ENCODE assay signal across 8 mouse cellular contexts in the genomic region with DNA sequence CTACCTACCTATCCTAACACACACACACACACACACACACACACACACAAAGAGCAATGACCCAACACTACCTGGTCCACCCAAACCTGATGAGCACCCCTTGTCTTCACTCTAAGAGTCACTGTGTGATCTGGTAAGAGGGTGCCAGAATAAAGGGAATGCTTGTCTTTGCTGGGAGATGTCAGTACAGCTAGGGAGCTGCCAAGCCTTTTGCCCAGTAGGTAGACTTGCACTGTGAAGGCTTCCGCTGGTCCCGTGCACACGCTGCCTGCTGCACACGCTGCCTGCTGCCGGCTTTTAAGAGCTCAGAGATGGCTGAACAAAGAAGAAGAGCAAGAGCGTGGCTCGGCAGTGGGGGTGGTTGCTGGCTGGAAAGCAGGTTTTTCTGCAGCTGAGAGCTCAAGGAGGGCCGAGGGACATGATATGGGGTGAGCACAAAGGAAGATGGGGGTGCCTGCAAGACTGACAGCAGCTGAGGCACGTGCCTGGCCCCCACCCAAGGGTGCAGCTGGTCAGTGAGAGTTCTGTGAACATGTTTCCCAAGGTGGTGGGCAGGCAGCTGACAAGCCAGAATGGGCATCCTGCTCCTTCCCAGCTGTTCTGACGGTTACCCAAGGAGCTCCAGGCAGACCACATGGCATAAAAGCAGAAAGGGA. TPM values are rescaled to one million over a fixed set of nuclear protein-coding genes. Genes with fewer than 3 reads are reported as not detected.
DNase-seq lines count a peak whose midpoint lies in the region; ATAC-seq and TF ChIP-seq lines count a peak whose summit lies in the region.

No protein-coding gene starts in this region.

- peaks cover 71% of the 10 kb centered on the region for H3K4me1 ChIP-seq in neural tube, embryonic 11.5 days (ENCODE audit: control insufficient read depth, insufficient read depth, low read length)
- peaks cover 32% of the 10 kb centered on the region for H3K4me1 ChIP-seq in cortical plate, adult 2 months (ENCODE audit: control insufficient read depth, insufficient read depth, low read length)
- peaks cover 51% of the 10 kb centered on the region for H3K4me1 ChIP-seq in heart, postnatal 0 days (ENCODE audit: control insufficient read depth, insufficient read depth)
- peaks cover 50% of the 10 kb centered on the region for H3K4me1 ChIP-seq in midbrain, embryonic 16.5 days (ENCODE audit: control insufficient read depth, insufficient read depth, low read length)

- H3K27ac ChIP-seq in neural tube, embryonic 11.5 days (ENCODE audit: low read depth, low read length) = peak overlapping the region; percentile 99
- peak overlapping the region; percentile 92 for H3K27ac ChIP-seq in cortical plate, adult 2 months (ENCODE audit: insufficient read depth, low read length)
- H3K27ac ChIP-seq in heart, postnatal 0 days (ENCODE audit: low read depth) = peak overlapping the region; percentile 87
- H3K27ac ChIP-seq in midbrain, embryonic 16.5 days (ENCODE audit: low read length) = peak overlapping the region; percentile 81

- peak; percentile 68 for DNase-seq in neural tube, embryonic 11.5 days (ENCODE audit: low spot score)
- no peak for DNase-seq in neural tube, embryonic 10.5 days (ENCODE audit: extremely low spot score, low spot score)
- no peak for DNase-seq in heart, postnatal 0 days (ENCODE audit: low spot score)
- peak; percentile 80 to 93 for DNase-seq in left cerebral cortex, adult 9 months (ENCODE audit: low spot score in 2 of 2)
- DNase-seq in thymus, postnatal 25 days = peak; percentile 73
- DNase-seq in yolk sac, embryonic 10.5 days (ENCODE audit: low spot score) = no peak

- peak; percentile 4 for ATAC-seq in neural tube, embryonic 11.5 days (ENCODE audit: insufficient read depth, low FRiP score, low TSS enrichment)
- ATAC-seq in heart, postnatal 0 days (ENCODE audit: insufficient read depth, low read depth) = 0 out of 2 replicates have a peak, but pooled peaks have one; percentile 2
- ATAC-seq in midbrain, embryonic 16.5 days = peak; percentile 50

- H3K9ac ChIP-seq in neural tube, embryonic 11.5 days (ENCODE audit: low read length) = peak overlapping the region; percentile 70
- no peak overlapping the region for H3K9ac ChIP-seq in heart, postnatal 0 days (replicated peaks; ENCODE audit: low read depth, low read length)
- H3K9ac ChIP-seq in midbrain, embryonic 16.5 days (ENCODE audit: low read depth, low read length) = peak overlapping the region; percentile 43

- H3K9me3 ChIP-seq in neural tube, embryonic 11.5 days (ENCODE audit: control insufficient read depth, low read length) = no peaks in the 10 kb centered on the region
- no peaks in the 10 kb centered on the region for H3K9me3 ChIP-seq in heart, postnatal 0 days (replicated peaks; ENCODE audit: control insufficient read depth, low read length)
- H3K9me3 ChIP-seq in midbrain, embryonic 16.5 days (replicated peaks; ENCODE audit: control insufficient read depth, low read length, poor library complexity, severe bottlenecking) = no peaks in the 10 kb centered on the region

- 6% methylated on average over 10 of the region's 10 CpGs for WGBS in neural tube, embryonic 11.5 days
- WGBS in heart, postnatal 0 days = 29% methylated on average over 10 of the region's 10 CpGs
- 2% methylated on average over 10 of the region's 10 CpGs for WGBS in midbrain, embryonic 16.5 days

- TF ChIP-seq POLR2A in cortical plate, adult 2 months (IDR thresholded peaks at IDR 0.05; ENCODE audit: extremely low read depth, insufficient read depth, low read length) = no peak

- TF ChIP-seq CTCF in cortical plate, adult 2 months (IDR thresholded peaks at IDR 0.05; ENCODE audit: extremely low read depth, insufficient read depth, low read length) = no peak
- TF ChIP-seq CTCF in heart, postnatal 0 days (IDR thresholded peaks at IDR 0.05; ENCODE audit: low read depth) = no peak

- H3K4me3 ChIP-seq in neural tube, embryonic 11.5 days (ENCODE audit: low read depth, low read length) = no peak overlapping the region
- H3K4me3 ChIP-seq in cortical plate, adult 2 months (ENCODE audit: insufficient read depth, low read length) = no peak overlapping the region
- no peak overlapping the region for H3K4me3 ChIP-seq in heart, postnatal 0 days (ENCODE audit: low read depth, low read length)
- H3K4me3 ChIP-seq in midbrain, embryonic 16.5 days (ENCODE audit: low read depth, low read length) = no peak overlapping the region

- TF ChIP-seq EP300 in heart, postnatal 0 days (IDR thresholded peaks at IDR 0.05; ENCODE audit: low read depth) = no peak

- peak overlapping the region; percentile 32 for H3K4me2 ChIP-seq in neural tube, embryonic 11.5 days (ENCODE audit: low read depth)
- peak overlapping the region; percentile 25; the same call in 1 of the 2 replicates for H3K4me2 ChIP-seq in heart, postnatal 0 days (ENCODE audit: low read depth, low read length)
- peak overlapping the region; percentile 35 for H3K4me2 ChIP-seq in midbrain, embryonic 16.5 days (ENCODE audit: low read length)

- H3K27me3 ChIP-seq in neural tube, embryonic 11.5 days (ENCODE audit: control insufficient read depth, insufficient read depth, low read length) = no peaks in the 10 kb centered on the region
- H3K27me3 ChIP-seq in heart, postnatal 0 days (ENCODE audit: control insufficient read depth, insufficient read depth, low read length) = no peaks in the 10 kb centered on the region
- H3K27me3 ChIP-seq in midbrain, embryonic 16.5 days (ENCODE audit: control insufficient read depth, insufficient read depth, low read depth, low read length) = no peaks in the 10 kb centered on the region

- H3K36me3 ChIP-seq in neural tube, embryonic 11.5 days (ENCODE audit: control insufficient read depth, insufficient read depth, low read length) = no peaks in the 10 kb centered on the region
- no peaks in the 10 kb centered on the region for H3K36me3 ChIP-seq in heart, postnatal 0 days (replicated peaks; ENCODE audit: control insufficient read depth, insufficient read depth, low read length)
- H3K36me3 ChIP-seq in midbrain, embryonic 16.5 days (ENCODE audit: control insufficient read depth, insufficient read depth, low read length) = no peaks in the 10 kb centered on the region

RNA-seq across cellular contexts. Expression of a gene that starts 10.9 kb away (rescaled TPM):
- 118 and 125 TPM in 2 replicates for polyA plus RNA-seq in neural tube, embryonic 11.5 days (2014; fragmentation: Nextera tagmentation; extraction: Ambion mirVana)
- 60.9 and 61.0 TPM in 2 replicates for polyA plus RNA-seq in cortical plate, adult 2 months (2012; rRNA removed)
- 15.6 and 30.2 TPM in 2 replicates for total RNA-seq in heart, postnatal 0 days (2014; rRNA removed; ENCODE audit: low replicate concordance)
- polyA plus RNA-seq in heart, postnatal 0 days (2015; fragmentation: Nextera tagmentation; extraction: Ambion mirVana) = 21.6 and 23.8 TPM in 2 replicates
- polyA plus RNA-seq in midbrain, embryonic 16.5 days (2015; fragmentation: Nextera tagmentation; extraction: Ambion mirVana) = 61.7 and 66.1 TPM in 2 replicates

RNA-seq across cellular contexts. Expression of a gene that starts 57.9 kb away (rescaled TPM):
- polyA plus RNA-seq in neural tube, embryonic 11.5 days (2014; fragmentation: Nextera tagmentation; extraction: Ambion mirVana) = 48.5 and 48.8 TPM in 2 replicates
- polyA plus RNA-seq in cortical plate, adult 2 months (2012; rRNA removed) = 123 and 125 TPM in 2 replicates
- total RNA-seq in heart, postnatal 0 days (2014; rRNA removed; ENCODE audit: low replicate concordance) = 6.6 and 9.4 TPM in 2 replicates
- polyA plus RNA-seq in heart, postnatal 0 days (2015; fragmentation: Nextera tagmentation; extraction: Ambion mirVana) = 23.8 and 25.7 TPM in 2 replicates
- 105 and 111 TPM in 2 replicates for polyA plus RNA-seq in midbrain, embryonic 16.5 days (2015; fragmentation: Nextera tagmentation; extraction: Ambion mirVana)

Comparison
In these comparisons a context has a peak if more than half of its experiments do, and no peak if none do; other contexts are left out.
1. DNase-seq: peak in neural tube, embryonic 11.5 days (single experiment), left cerebral cortex, adult 9 months (2 of 2) and thymus, postnatal 25 days (single experiment); none in neural tube, embryonic 10.5 days (single experiment), heart, postnatal 0 days (single experiment) and yolk sac, embryonic 10.5 days (single experiment).
2. Peak in every context shown above with its lines, with median percentiles within 50 percentile points of each other: ATAC-seq, H3K27ac ChIP-seq and H3K4me2 ChIP-seq.